Mouse (Mus musculus): Measurements from ENCODE around the gene Dhfr. TPM values are rescaled to one million over a fixed set of nuclear protein-coding genes. Genes with fewer than 3 reads are reported as not detected.
A peak's percentile ranks its signal among the peaks of the same experiment; 100 is the strongest.
"Not testable (repeated sequence)": the region's sequence is repeated elsewhere in the genome, so short reads cannot be mapped to it uniquely, and the experiment has no call there.

Gene Dhfr
- polyA plus RNA-seq, 1 experiment from 2014 or later: 16.5 TPM

DNA sequence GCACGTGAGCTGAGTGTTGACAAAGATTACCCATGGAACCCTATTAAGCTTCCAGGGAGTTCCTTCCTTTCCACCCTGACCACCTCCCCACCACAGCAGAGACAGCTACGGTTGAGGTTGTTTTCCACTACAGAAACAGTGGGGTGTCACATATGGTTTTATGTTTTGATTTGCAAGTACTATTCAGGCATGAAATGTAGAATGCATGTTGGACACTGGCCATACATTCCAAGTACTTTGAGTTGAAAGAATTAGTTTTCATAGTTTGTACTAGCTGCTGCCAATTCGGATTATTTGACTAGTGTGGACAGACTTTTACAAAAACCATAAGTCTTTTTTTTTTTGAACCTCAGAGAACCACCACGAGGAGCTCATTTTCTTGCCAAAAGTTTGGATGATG lies 10.8 kb downstream of the Dhfr start:
- no peak overlapping the region for H3K9ac ChIP-seq (ENCODE audit: low read depth, low read length)
- no peaks in the 10 kb centered on the region for H3K27me3 ChIP-seq (ENCODE audit: insufficient read depth, low read length)
- peak; percentile 47 for DNase-seq (ENCODE audit: low spot score)
- H3K4me2 ChIP-seq (ENCODE audit: low read length): no peak overlapping the region
- no peaks in the 10 kb centered on the region for H3K4me1 ChIP-seq (replicated peaks; ENCODE audit: insufficient read depth, low read length)
- no peaks in the 10 kb centered on the region for H3K9me3 ChIP-seq (replicated peaks; ENCODE audit: low read length)
- no peak overlapping the region for H3K27ac ChIP-seq
- WGBS: 73% methylated on average over 4 of the region's 4 CpGs
- no peak for TF ChIP-seq CTCF (IDR thresholded peaks at IDR 0.05; ENCODE audit: low read depth)
- H3K36me3 ChIP-seq (ENCODE audit: insufficient read depth, low read length): 0 out of 2 replicates have a peak, but pooled peaks cover 9% of the 10 kb centered on the region
- no peak overlapping the region for H3K4me3 ChIP-seq (replicated peaks; ENCODE audit: low read depth, low read length)
- ATAC-seq (replicated peaks; ENCODE audit: low FRiP score, low read depth): no peak

DNA sequence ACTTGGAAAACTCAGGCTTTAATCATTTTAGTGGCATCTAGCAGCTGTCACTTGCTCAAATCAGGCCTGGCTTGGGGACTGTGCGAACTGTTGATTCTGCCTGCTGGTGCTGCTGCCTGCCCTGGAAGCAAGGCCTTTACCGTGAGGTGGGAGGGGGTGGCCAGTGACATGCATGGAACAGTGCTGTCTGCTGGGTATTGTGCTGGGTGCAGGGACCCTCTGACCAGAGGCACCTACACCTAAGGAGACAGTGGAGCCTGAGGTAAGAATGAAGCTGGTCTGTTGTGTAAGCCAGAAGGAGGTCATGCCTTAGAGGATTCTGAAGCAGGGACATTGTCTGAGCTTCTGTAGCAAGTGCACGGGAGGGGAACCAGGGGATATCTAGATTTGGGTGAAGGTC lies 16.3 kb downstream of the Dhfr start:
- no peak for ATAC-seq (replicated peaks; ENCODE audit: low FRiP score, low read depth)
- no peaks in the 10 kb centered on the region for H3K4me1 ChIP-seq (replicated peaks; ENCODE audit: insufficient read depth, low read length)
- WGBS: 90% methylated on average over 3 of the region's 3 CpGs

DNA sequence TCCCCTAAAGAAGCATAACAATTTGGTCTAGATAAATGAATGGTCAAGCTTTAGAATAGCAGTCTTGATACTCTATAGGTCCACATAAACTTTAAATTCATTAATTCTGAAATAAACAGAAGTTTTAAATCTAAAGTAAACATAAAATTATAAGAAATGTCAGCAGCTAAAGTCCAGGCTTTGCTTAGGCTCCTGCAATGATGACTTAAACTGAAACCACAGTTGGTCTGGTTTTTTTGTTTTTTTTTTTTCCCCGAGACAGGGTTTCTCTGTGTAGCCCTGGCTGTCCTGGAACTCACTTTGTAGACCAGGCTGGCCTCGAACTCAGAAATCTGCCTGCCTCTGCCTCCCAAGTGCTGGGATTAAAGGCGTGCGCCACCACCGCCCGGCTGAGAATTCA lies 16.9 kb downstream of the Dhfr start:
- not testable (repeated sequence) for DNase-seq (ENCODE audit: low spot score); H3K9ac ChIP-seq (ENCODE audit: low read depth, low read length); H3K9me3 ChIP-seq (replicated peaks; ENCODE audit: low read length); H3K27me3 ChIP-seq (ENCODE audit: insufficient read depth, low read length); H3K4me1 ChIP-seq (replicated peaks; ENCODE audit: insufficient read depth, low read length); H3K36me3 ChIP-seq (ENCODE audit: insufficient read depth, low read length); H3K27ac ChIP-seq; ATAC-seq (replicated peaks; ENCODE audit: low FRiP score, low read depth); H3K4me3 ChIP-seq (replicated peaks; ENCODE audit: low read depth, low read length); H3K4me2 ChIP-seq (ENCODE audit: low read length)
- WGBS: 89% methylated on average over 6 of the region's 6 CpGs

More for the DNA sequence above, 16.3 kb downstream of the Dhfr start:
- Histone ChIP-seq H3K9me3 (replicated peaks; ENCODE audit: low read length) (no peaks in the 10 kb centered on the region), H3K27me3 (ENCODE audit: insufficient read depth, low read length) (no peaks in the 10 kb centered on the region), H3K27ac (no peak overlapping the region), H3K4me2 (ENCODE audit: low read length) (no peak overlapping the region), H3K4me3 (replicated peaks; ENCODE audit: low read depth, low read length) (no peak overlapping the region), H3K9ac (ENCODE audit: low read depth, low read length) (no peak overlapping the region), H3K36me3 (ENCODE audit: insufficient read depth, low read length) (peaks cover 9% of the 10 kb centered on the region; the same call in 1 of the 2 replicates)
- DNase-seq (ENCODE audit: low spot score): no peak
- no peak for TF ChIP-seq CTCF (IDR thresholded peaks at IDR 0.05; ENCODE audit: low read depth)

DNA sequence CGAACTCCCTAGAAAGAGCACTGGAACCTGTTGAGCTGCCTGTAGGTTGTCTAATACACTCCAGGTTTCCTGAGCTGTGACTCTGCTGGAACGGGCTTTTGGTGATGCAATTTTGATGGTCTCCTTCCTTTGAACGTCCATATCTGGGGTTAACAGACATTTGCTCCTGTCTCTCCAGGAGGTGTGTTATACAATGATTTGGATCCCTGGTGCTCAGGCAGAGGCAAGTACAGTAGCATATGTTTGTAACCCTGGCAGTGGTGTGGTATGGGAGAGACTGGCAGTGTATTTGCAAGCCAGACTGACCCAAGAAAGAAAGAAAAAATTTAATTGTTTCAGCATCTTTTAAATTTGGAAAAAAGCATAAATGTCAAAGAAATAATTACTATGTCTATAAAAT lies 32.8 kb downstream of the Dhfr start:
- WGBS: 87% methylated on average over 3 of the region's 3 CpGs
- H3K4me1 ChIP-seq (replicated peaks; ENCODE audit: insufficient read depth, low read length): no peaks in the 10 kb centered on the region
- no peak for ATAC-seq (replicated peaks; ENCODE audit: low FRiP score, low read depth)

DNA sequence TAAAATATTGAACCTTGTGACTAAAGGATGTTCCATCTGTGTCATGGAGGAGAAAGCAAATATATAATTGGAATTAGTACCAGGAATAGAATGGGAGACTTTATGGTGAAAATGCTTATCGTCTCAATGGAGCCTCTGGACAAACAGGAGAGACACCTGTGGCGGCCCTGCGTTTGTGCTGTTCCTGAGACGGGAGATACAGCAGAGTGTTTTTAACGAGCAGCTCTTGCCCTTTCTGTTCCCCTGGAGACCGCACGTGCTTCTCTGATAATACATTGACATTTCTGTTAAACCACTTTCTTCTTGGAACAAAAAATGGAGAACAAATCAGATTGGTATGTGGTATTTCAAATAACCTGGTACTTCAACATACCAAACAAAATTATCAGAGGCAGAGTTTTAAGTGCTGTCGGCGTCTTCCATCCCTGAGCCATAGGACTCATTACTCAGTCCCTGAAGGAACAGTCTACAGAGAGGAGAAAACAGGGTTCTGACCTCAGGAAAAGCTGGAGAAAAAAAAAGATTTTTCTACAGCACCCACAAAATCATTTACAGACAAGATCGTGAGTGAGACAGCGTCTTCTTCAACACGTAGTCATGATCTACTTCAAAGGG lies 38.6 kb downstream of the Dhfr start:
- Histone ChIP-seq H3K4me3 (replicated peaks; ENCODE audit: low read depth, low read length) (no peak overlapping the region), H3K4me2 (ENCODE audit: low read length) (no peak overlapping the region), H3K4me1 (replicated peaks; ENCODE audit: insufficient read depth, low read length) (no peaks in the 10 kb centered on the region), H3K27me3 (ENCODE audit: insufficient read depth, low read length) (no peaks in the 10 kb centered on the region), H3K9ac (ENCODE audit: low read depth, low read length) (no peak overlapping the region), H3K27ac (no peak overlapping the region), H3K9me3 (replicated peaks; ENCODE audit: low read length) (no peaks in the 10 kb centered on the region), H3K36me3 (ENCODE audit: insufficient read depth, low read length) (no peaks in the 10 kb centered on the region)
- WGBS: 68% methylated on average over 12 of the region's 12 CpGs
- no peak for ATAC-seq (replicated peaks; ENCODE audit: low FRiP score, low read depth)
- no peak for DNase-seq (ENCODE audit: low spot score)
- TF ChIP-seq CTCF (IDR thresholded peaks at IDR 0.05; ENCODE audit: low read depth): no peak

More for the DNA sequence above, 32.8 kb downstream of the Dhfr start:
- H3K36me3 ChIP-seq (ENCODE audit: insufficient read depth, low read length): 0 out of 2 replicates have a peak, but pooled peaks cover 3% of the 10 kb centered on the region
- H3K4me3 ChIP-seq (replicated peaks; ENCODE audit: low read depth, low read length): no peak overlapping the region
- no peaks in the 10 kb centered on the region for H3K9me3 ChIP-seq (replicated peaks; ENCODE audit: low read length)
- no peak overlapping the region for H3K9ac ChIP-seq (ENCODE audit: low read depth, low read length)
- H3K4me2 ChIP-seq (ENCODE audit: low read length): no peak overlapping the region
- no peak for TF ChIP-seq CTCF (IDR thresholded peaks at IDR 0.05; ENCODE audit: low read depth)
- no peak for DNase-seq (ENCODE audit: low spot score)
- H3K27ac ChIP-seq: no peak overlapping the region
- no peaks in the 10 kb centered on the region for H3K27me3 ChIP-seq (ENCODE audit: insufficient read depth, low read length)

DNA sequence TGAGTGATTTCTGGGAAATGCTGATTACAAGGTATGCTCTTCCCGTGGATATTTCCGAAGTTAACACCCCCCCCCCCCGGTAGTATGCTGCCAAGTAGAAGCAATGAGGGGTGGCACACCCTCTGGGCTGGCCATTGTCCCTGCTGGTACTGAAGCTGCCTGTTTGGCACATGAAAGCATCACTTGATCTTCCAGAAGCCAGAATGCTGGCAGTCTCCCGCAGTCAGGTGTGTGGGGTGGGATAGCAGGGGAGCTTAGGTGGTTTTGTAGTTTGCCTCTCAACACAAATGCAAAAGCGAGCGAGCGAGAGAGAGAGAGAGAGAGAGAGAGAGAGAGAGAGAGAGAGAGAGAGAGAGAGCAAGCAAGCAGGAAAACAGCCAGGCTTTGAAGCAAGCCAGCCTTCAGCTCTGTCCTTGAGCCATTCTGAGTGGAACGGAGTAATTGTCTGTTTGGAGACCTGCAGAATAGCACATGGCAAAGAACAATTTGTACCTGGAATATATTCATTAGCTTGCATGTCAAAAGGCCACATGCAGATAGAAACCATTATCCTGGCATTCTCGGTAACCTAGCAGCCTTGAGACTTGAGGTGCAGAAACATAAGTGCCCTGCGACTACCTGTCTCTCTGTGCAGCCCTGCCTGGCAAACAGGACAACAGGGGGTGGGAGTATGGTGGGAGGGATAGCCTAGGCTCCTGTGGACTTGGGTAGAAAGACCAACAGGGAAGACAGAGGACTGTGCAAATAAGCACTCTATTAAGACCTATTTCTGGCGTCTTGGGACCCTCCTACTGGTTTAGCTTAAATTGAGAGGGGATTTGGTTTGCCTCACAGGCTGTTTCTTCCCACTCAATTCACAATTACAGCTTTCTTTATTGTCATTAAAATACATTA lies 44.2 kb downstream of the Dhfr start:
- H3K36me3 ChIP-seq (ENCODE audit: insufficient read depth, low read length): no peaks in the 10 kb centered on the region
- no peaks in the 10 kb centered on the region for H3K4me1 ChIP-seq (replicated peaks; ENCODE audit: insufficient read depth, low read length)
- H3K27ac ChIP-seq: no peak overlapping the region
- TF ChIP-seq CTCF (IDR thresholded peaks at IDR 0.05; ENCODE audit: low read depth): no peak
- WGBS: 74% methylated on average over 11 of the region's 11 CpGs
- H3K9me3 ChIP-seq (replicated peaks; ENCODE audit: low read length): no peaks in the 10 kb centered on the region
- ATAC-seq (replicated peaks; ENCODE audit: low FRiP score, low read depth) (no peak), DNase-seq (ENCODE audit: low spot score) (no peak)
- no peak overlapping the region for H3K4me2 ChIP-seq (ENCODE audit: low read length)
- no peak overlapping the region for H3K4me3 ChIP-seq (replicated peaks; ENCODE audit: low read depth, low read length)
- H3K9ac ChIP-seq (ENCODE audit: low read depth, low read length): no peak overlapping the region
- H3K27me3 ChIP-seq (ENCODE audit: insufficient read depth, low read length): no peaks in the 10 kb centered on the region

Measured in kidney, postnatal 0 days (tissue).